Mouse (Mus musculus) heart, adult 11 months (tissue): ENCODE measurements around the gene Dock4.
A peak's percentile ranks its signal among the peaks of the same experiment; 100 is the strongest.

Source experiments
- DNase-seq: peaks from one replicate; pipeline ENCODE4 v3.0.0; 2022

Dock4 gene

DNA sequence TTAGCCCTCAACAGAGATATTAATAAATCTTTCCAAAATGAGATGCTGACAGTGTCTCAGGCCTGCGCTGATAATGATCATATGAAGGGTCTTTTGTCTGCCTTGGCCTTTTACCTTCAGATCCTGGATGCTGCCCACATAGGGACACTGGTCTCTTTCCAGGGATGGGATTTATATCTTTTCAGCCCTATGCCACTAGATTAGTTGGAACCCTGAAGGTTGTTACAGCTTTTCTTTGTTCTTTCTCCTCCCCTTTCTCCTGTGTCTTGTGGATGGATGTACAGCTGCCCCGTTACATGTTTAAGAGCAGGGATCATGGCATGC lies 66.6 kb downstream of the Dock4 start:
- no peak for DNase-seq

DNA sequence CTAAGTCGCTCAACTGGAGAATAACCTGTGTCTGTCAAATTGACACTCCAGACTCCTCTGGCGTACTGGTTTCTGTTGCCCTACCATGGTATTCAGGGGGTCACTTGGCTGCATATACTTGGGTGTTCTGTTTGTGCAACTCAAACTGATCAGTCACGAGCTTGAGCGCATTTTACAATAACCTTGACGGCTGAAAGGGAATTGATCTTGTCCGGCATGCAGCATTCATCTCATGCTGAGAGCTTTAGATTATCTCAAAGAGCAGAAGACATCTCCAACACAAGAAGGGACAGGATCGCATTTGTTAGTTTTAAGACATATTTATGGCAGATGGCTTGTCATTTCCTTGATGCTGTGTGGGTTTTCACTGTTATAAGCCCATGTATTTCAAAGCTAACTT lies 67.2 kb downstream of the Dock4 start:
- DNase-seq, result no peak

DNA sequence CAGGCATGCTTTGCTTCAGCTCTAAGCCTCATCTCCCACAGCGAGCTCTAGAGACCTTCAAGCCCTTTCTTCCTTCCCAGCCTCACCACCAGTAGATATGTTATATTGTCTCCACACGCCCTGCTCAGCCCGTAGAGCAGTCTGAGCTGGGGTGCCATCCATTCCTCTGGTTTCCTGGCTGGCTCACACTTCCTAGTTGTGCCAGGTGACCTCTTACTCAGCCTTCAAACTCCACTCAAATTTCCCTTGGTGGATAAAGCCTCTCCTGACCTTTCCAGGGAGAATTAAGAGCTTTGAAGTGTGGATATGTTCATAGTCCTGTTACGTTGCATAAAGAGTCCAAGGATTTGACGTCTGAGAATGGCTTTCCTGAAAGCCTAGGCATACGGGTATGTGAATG lies 68.3 kb downstream of the Dock4 start:
- no peak for DNase-seq

DNA sequence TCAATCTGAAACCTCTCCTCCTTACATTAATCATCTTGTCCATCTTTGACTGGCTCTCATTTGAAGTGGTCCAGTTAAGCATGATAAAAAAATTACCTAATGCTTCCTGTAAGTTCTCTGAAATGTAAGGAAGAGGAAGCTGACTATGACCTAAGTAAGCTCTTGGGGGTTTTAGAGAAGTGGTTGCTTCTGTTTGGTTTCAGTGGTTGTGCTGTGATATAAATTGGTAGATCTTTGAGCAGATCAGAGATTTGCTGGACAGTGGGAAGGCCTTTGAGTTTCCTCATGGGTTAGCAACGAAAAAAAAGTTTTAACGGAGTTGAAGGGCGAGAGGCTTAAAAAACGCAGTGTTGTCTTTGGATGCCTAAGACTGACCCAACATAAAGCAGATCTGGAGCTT lies 76.7 kb downstream of the Dock4 start:
- DNase-seq, result peak; percentile 82

DNA sequence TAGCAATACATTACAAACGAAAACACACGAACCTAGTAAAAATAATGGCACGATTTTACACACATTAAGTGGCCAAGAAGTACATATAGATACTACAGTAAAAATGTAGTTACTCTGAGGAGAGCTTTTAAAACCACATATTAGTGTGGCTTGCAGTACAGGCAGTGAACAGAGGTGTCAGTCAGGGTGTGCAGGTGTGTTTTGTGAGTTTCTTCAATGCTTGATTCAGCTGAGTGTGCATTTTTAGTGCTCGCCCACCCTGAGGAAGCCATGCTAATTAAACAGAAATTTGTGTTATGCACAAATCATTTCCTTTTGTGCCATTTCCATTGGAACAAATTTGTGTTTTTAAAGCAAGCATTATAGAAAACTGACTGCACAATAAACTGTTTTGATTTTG lies 77.3 kb downstream of the Dock4 start:
- DNase-seq, result peak; percentile 3

DNA sequence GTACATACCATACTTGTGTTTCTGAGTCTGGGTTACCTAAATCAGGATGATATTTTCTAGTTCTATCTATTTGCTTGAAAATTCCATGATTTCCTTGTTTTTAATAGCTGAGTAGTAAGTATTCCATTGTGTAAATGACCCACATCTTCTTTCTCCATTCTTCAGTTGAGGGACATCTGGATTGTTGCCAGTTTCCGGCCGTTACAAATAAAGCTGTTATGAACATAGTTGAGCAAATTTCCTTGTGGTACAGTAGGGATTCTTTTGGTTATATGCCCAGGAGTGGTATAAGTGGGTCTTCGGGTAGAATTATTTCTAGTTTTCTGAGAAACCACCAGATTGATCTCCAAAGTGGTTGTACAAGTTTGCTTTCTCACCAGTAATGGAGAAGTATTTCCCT lies 79.3 kb downstream of the Dock4 start:
- DNase-seq, result peak; percentile 88

DNA sequence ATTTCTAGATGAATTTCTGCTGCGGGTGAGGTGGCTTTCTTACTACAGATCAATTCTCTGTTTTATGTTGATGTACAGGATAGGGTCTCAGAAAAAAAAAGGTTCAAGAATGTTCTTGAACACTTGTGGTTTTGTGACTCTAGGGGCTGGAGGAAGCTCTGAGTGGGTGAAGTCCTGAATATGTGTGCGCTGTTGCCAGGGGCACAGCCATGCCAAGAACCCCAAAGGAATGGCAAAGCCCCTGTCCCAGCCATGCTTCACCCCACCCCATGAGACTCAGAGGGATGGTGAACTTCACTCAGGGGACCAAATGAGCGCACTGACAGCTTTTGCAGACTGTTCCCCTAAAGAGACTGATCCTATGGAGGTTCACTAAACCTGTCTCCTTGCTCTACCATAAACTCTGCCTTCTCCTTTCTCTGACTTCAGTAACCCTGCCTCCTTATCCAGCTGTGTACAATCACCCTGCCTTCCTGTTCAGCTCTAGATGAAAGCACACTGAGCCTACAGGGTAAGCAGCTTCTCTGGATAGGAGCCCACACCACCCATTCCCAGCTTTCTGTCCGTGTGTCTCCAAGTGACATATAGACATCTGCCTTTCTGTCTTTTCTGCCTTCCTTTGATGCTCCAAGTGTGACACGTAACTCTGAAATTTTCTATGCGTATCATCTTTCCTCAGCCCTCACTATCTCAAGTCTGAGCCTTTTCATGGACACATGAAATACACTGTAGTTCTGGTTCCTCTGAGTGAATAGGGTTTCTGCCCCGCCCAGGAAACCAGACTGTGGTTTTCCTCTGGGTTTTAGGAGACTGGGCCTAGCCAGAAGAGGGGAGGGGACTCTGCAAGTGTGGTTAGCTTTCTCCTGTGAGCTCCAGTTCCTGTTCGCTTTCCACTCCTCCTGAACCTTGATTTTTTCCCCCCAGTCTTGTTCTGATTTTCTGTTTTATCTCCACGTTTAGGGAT lies 90.2 kb downstream of the Dock4 start:
- peak; percentile 97 for DNase-seq

DNA sequence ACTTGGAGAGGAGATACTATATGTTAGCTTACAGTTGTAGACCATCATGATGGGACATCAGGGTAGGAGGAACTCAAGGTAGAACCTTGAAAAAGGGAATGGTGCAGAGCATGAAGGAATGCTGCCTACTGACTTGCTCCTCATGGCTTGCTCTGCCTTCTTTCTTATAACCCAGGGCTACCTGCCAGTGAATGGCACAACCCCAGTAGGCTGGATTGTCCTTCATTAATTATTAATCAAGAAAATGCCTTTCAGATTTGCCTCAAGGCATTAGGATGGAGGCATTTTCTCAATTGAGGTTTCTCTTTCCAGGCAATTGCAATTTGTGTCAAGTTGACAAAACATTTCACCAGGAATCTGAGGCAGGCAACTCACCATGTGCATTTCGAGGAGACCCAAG lies 92.1 kb downstream of the Dock4 start:
- peak; percentile 19 for DNase-seq

DNA sequence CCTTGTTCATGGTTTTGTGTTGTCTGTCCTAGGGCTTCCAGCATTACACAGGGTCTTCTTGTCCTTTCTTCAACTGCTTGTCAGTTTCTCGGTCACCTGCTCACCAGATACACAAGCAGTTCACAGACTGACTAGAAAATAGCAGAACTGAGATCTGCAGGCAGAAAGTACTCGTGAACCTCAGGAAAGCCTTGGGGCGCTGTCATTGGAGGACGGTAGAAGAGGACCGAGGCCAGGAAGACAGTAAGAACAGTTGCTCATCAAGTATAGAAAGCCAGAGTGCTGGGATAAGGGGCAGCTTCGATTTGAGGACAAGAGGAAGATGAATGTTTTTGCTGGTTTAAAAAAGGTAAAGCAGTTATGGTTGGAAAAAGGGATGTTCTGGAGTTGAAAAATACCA lies 92.6 kb downstream of the Dock4 start:
- no peak for DNase-seq

DNA sequence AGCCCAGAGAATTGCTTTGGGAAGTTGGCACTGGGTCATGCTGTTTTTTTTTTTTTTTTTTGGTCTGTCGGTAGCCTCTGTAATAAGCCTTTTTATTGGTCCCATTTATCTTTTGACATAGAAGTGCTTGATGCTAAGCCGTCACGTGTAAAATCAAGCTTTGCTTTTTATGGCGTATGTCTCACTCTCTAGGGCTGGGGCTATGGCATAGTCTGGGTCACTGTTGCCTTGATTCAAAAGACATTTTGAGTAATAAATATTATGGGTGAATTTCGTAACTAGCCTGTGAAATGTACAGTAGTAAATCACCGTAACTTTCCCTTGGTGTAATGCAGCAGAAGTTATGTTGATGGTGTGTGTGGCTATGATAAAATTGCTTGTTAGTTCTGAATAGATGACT lies 93.0 kb downstream of the Dock4 start:
- peak; percentile 2 for DNase-seq

DNA sequence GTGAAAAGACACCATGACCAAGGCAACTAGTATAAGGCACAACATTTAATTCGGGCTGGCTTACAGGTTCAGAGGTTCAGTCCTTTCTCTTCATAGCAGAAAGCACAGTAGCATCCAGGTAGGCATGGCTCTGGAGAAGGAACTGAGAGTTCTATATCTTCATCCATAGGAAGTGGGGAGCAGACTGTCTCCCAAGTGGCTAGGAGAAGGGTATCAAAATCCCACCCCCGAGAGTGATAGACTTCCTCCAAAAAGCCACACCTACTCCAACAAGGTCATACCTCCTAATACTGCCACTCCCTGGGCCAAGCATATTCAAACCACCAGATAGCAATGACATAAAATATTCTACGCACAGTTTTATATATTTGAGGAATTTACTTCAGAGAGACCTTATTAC lies 98.5 kb downstream of the Dock4 start:
- DNase-seq, result no peak

DNA sequence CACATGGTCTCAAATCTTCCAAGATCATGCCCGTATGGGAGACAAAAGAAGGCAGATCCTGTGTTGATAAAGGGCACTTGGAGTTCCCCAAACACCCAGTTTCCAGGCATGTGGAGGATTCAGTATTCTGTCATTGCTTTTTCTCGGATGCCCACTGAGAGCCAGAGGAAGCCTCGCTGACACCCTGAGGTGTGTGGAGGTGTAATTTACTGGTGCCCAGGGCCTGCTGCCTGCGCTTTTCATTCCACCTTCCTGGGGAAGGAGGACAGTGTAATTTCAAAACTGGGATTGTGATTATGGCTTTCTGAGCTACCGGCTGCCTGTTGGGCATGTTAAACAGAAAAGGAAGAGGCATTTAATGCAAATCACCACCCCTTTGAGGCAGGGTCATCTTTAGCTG lies 101.1 kb downstream of the Dock4 start:
- DNase-seq, result no peak

DNA sequence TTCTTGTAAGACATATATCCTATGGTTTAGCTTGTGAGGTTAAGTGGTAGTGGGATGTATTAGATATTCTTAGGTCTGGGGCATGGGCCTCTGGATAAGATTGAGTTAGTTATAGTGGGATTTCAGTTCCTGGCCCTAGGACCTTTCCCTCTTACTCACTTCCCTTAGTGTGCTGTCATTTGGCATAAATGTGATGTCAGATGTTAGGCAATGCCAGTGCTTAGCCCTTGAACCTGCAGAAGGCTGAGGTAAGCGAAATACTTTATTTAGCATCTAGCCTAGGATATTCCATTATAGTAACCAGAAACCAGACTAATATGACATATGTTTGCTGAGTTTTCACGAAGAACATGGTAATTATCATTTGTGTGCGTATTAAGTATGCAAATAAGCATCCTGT lies 105.6 kb downstream of the Dock4 start:
- no peak for DNase-seq

DNA sequence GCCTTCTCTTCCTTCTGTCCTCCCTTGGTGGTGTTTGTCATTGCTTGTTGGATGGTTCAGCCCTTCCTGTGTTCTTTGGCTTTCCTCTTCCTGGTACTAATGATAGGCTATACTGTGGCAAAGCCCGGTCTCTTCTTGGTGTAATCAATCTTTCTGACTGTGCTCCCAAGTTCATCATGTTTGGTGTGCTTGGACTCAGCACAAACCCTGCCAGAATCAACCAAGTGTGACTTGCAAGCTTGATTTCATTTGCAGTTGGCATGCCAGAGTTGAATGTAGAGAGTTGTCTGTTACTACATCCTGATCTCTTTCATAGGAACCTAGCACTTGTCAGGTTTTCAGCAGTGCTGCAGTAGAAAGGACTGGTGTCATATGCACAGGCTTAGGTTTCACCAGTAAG lies 106.4 kb downstream of the Dock4 start:
- DNase-seq, result no peak

DNA sequence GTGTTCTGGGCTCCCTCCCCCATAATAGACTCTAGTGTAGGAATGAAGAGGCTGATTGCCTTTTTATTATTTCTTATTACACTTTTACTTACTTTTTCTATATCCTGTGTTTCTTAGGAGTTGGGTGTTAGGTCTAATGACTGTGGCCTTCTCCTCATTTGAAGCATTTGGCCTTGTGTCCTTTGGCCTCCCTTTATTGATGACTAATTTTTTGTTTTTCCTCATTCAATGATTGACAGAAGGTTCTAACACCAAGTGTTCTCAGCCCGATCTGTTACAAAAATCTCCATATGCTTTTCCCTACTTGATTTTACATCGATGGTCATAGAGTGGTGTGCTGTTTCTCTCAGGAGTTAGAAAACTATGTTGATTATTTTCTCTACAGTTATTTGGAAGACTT lies 108.2 kb downstream of the Dock4 start:
- no peak for DNase-seq

DNA sequence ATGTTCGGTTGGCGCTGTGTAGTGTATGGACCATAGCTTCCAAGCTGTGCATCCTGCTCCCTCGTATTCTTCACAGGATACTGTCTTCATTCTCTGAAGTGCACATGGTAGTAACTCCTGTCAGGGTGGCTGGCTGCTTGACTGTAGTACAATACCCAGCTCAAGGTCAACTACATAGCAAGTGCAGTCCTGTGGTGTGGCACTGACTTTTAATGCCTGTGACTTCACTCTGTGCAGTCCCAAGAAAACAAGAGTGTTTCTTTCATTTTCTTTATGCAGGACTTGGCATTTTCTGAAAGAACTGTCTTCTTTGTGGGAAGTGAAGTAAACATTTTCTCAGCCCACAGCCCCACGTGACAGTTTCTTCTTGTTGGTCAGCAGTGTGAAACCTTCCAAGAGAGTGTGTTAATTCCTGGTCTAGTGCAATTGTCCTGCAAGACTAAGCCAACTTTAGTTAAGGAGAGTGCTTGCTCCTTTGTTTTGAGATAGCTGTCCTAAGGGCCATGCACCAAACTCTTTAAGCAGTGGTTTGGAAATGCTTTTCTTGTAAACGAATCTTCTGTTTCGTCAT lies 109.3 kb downstream of the Dock4 start:
- no peak for DNase-seq

DNA sequence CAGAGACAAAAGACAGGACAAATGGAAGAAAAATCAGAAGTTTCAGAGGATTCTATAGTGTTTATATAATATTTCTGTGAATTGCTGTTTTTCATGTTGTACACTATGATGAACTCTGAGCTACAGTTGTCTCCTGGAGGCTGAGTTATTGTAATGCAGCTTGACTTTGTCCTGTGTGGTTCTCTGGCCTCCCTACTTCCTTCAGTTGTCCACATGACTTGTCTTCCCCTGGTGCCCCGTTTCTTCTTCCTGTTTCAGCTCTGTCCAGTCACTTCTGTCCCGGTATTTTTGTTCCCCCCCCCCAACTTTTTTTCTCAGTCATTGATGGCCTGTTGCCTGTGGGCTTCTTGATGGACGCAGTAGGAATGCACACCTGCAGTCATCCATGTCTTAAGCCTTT lies 112.8 kb downstream of the Dock4 start:
- no peak for DNase-seq

DNA sequence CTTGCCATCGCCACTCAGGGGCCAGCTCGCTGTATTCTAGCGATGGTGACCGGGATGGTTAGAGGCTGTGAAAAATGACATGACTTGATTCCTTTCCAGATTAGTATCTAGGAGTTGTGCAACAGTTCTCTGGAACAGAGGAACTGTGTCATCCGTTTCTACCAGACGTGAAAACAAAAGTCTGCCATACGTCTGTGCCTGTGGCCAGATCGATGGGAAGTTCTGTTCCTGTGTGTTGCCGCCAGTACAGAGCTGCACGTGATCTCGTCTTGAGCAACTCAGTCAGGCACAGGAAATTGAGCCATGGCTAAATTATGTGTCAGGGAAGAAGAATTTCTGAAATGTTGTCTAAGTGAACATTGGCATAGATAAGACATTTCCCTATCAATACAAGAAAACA lies 113.4 kb downstream of the Dock4 start:
- peak; percentile 98 for DNase-seq

DNA sequence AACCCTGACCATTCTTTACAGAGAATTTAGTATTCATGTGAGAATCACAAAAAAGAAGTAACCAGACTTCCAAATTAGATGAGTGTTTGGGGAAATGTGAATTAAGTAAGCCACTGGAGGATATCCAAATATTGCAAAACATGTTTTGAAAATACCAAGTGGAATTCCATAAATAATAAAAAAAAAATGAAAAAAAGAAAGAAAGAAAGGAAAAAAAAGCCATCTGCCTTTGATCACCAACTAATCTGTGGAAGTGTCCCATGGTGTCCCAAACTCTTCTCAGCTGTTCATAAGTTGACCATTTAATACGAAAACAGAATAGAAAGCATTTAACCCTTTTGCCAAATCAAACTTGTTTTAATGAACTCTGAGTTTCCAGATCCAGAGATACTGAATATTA lies 118.0 kb downstream of the Dock4 start:
- DNase-seq, result no peak

DNA sequence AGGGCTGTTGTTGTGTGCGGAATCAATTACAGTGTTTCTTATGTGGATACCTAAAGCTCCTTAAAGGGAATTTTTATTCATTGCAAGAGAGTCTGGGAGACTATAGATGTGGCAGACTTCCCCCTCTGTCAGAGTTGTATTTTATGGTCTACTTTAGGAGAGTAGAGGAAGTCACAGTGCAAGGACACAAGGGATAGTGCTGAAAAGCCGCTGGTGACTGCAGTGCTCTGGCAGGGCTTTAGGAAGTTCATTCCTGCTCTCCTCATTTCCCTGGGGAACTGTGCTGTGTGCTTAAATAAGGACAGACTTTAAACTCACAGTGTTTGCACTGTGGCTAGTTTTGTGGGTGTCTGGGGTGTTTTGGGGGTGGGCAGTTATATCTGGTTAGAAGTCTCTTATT lies 118.5 kb downstream of the Dock4 start:
- DNase-seq, result peak; percentile 93

DNA sequence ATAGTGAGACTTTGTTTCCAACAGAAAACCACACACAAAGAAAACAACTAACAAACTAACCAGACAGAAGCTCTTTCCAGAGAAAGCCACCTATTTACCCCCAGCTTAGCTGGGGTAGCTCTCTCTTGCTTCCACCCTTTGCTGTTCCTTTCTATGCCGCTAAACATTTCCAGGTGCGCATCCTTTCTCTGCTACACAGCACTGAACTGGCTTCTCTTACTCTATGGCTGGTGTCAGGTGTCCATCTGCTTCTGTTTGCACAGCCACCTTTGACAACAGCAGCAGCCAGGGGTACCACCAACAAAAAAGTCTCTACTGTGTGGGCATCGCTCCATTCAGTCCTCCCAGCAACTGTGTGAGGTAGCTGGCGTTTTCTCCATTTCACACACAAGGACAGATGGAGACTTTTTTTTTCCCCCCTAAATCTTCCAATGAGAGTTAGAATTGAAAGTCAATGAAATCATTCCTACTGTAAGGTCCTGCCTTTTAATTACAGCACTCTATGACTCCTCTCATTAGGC lies 122.7 kb downstream of the Dock4 start:
- DNase-seq, result peak; percentile 58

DNA sequence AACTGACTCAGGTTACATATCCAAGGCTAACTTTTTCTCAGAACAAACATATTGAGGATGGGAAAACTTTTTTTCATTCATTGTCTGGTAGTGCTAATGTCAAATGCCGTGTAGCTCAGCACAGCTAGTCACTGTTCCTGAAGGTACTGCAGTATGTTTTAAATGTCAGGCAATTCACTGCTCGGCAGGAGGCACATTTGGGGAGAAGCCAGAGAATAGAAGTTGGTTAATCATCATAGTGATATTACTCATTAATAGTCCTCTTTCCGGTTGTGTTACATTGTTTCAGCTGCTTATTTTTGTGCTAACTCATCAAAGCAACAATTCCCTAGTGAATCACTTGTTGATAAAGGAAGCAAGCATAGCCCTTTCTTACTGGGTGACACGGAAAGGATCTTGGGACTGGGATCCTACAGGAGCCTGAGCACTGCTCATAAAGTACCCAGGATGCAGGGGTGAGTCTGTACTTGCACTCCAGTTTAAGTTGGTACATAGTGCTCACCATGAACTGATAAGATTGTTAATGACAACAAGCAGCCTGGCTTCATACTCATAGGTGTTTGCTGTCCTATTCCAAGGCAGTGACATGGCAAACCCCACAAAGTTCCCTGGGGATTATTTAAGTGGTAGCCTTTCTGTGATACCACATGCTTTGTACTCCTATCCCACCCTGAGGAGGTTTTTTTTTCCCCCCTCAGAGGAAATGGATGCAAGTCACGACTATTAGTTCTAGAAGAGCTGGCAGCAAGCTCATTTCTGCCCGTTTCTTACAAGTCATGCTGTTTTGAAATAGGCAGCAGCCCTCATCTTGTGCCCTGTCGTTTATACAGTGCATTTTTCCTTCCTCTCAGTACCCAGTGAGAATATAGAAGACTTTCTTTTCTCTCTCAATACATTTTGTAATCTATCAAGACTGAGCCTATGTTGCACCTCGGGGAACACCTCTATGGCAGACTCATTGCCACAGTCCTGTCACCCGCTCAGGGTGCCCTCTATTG lies 123.5 kb downstream of the Dock4 start:
- DNase-seq, result no peak

DNA sequence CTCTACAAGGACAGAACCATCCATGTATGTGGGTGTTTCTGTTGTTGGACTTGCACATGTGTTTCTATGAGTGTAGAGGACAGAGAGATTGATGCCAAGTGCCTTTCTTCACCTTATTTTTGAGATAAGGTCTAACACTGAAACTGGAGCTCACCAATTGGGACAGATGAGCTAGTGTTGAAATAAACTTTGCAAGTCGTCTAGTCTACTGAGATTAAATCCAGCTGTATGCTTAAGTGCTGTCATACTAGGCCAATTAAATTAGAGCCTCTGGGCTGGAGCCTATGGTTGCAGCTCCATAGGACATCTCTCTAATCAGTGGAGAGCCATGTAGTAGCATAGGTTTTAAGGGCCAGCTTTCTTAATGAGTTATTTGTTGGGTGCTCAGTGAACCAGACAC lies 124.5 kb downstream of the Dock4 start:
- peak; percentile 78 for DNase-seq
